ENCODE assay signal across 8 mouse cellular contexts in genomic region chrX:13041630-13042129, GRCm38 (mm10). TPM values are rescaled to one million over a fixed set of nuclear protein-coding genes. Genes with fewer than 3 reads are reported as not detected.
DNase-seq lines count a peak whose midpoint lies in the region; ATAC-seq and TF ChIP-seq lines count a peak whose summit lies in the region.

No protein-coding gene starts in this region.

- H3K4me1 ChIP-seq in bone marrow macrophage, adult 2 months (ENCODE audit: control insufficient read depth, insufficient read depth, low read length), result peaks cover 4% of the 10 kb centered on the region
- H3K4me1 ChIP-seq in embryonic fibroblast, embryonic 13.5 days (ENCODE audit: control insufficient read depth, insufficient read depth, low read length), result peaks cover 3% of the 10 kb centered on the region; the same call in 1 of the 2 replicates
- H3K4me1 ChIP-seq in kidney, embryonic 14.5 days (ENCODE audit: control insufficient read depth, insufficient read depth, low read length), result no peaks in the 10 kb centered on the region
- H3K4me1 ChIP-seq in limb, embryonic 15.5 days, result no peaks in the 10 kb centered on the region

- H3K27me3 ChIP-seq in kidney, embryonic 14.5 days (ENCODE audit: control insufficient read depth, insufficient read depth, low read length), result peaks cover 3% of the 10 kb centered on the region; the same call in 1 of the 2 replicates
- no peaks in the 10 kb centered on the region for H3K27me3 ChIP-seq in limb, embryonic 15.5 days

- peak; percentile 100 for ATAC-seq in kidney, embryonic 14.5 days (ENCODE audit: low FRiP score, low TSS enrichment)
- peak; percentile 99 for ATAC-seq in limb, embryonic 15.5 days (ENCODE audit: insufficient number of reproducible peaks, low FRiP score, low TSS enrichment, low read depth)

- TF ChIP-seq POLR2A in bone marrow macrophage, adult 2 months (IDR thresholded peaks at IDR 0.05; ENCODE audit: borderline replicate concordance, low read depth, low read length), result no peak
- peak; percentile 86 for TF ChIP-seq POLR2A in embryonic fibroblast, embryonic 13.5 days (IDR thresholded peaks at IDR 0.05; ENCODE audit: low read depth, low read length)

- H3K9ac ChIP-seq in kidney, embryonic 14.5 days (ENCODE audit: low read depth, low read length), result peak overlapping the region; percentile 53; the same call in 1 of the 2 replicates
- peak overlapping the region; percentile 15; the same call in 1 of the 2 replicates for H3K9ac ChIP-seq in limb, embryonic 15.5 days

- WGBS in kidney, embryonic 14.5 days, result 21% methylated on average over 35 of the region's 35 CpGs
- WGBS in limb, embryonic 15.5 days, result 8% methylated on average over 34 of the region's 35 CpGs

- H3K36me3 ChIP-seq in kidney, embryonic 14.5 days (ENCODE audit: control insufficient read depth, insufficient read depth, low read length), result no peaks in the 10 kb centered on the region
- no peaks in the 10 kb centered on the region for H3K36me3 ChIP-seq in limb, embryonic 15.5 days

- peak overlapping the region; percentile 83 for H3K27ac ChIP-seq in bone marrow macrophage, adult 2 months (ENCODE audit: insufficient read depth, low read depth, low read length)
- H3K27ac ChIP-seq in embryonic fibroblast, embryonic 13.5 days (ENCODE audit: insufficient read depth, low read length), result peak overlapping the region; percentile 99
- H3K27ac ChIP-seq in kidney, embryonic 14.5 days (ENCODE audit: low read depth, low read length), result peak overlapping the region; percentile 78
- peak overlapping the region; percentile 88 for H3K27ac ChIP-seq in limb, embryonic 15.5 days

- H3K9me3 ChIP-seq in kidney, embryonic 14.5 days (ENCODE audit: control insufficient read depth, low read length), result no peaks in the 10 kb centered on the region
- H3K9me3 ChIP-seq in limb, embryonic 15.5 days, result no peaks in the 10 kb centered on the region

- TF ChIP-seq CTCF in bone marrow macrophage, adult 2 months (IDR thresholded peaks at IDR 0.05; ENCODE audit: low read depth, low read length), result no peak
- TF ChIP-seq CTCF in embryonic fibroblast, embryonic 13.5 days (IDR thresholded peaks at IDR 0.05; ENCODE audit: borderline replicate concordance, insufficient read depth, low read length), result no peak

- peak overlapping the region; percentile 52 for H3K4me2 ChIP-seq in kidney, embryonic 14.5 days (replicated peaks; ENCODE audit: low read depth, low read length)
- peak overlapping the region; percentile 39 for H3K4me2 ChIP-seq in limb, embryonic 15.5 days

- H3K4me3 ChIP-seq in bone marrow macrophage, adult 2 months (ENCODE audit: insufficient read depth, low read length), result peak overlapping the region; percentile 65
- peak overlapping the region; percentile 61 for H3K4me3 ChIP-seq in embryonic fibroblast, embryonic 13.5 days (ENCODE audit: insufficient read depth, low read length)
- H3K4me3 ChIP-seq in kidney, embryonic 14.5 days (ENCODE audit: low read length), result peak overlapping the region; percentile 40
- H3K4me3 ChIP-seq in limb, embryonic 15.5 days, result peak overlapping the region; percentile 42

- DNase-seq in A20 (ENCODE audit: low read depth, low spot score), result peak; percentile 90
- peak; percentile 95 to 96 for DNase-seq in heart, adult 9 months (ENCODE audit: low spot score in 2 of 2)
- DNase-seq in monocyte, adult 2 months (ENCODE audit: low read depth in 1 of 2, low spot score in 2 of 2), result peak; percentile 81 to 91
- peak; percentile 92 for DNase-seq in spleen, postnatal 36 days (ENCODE audit: low spot score in 2 of 2)

RNA-seq across cellular contexts. Expression of gene Usp9x, which starts 29.6 kb away (rescaled TPM):
- polyA plus RNA-seq in bone marrow macrophage, adult 2 months (2012; ENCODE audit: insufficient read depth, insufficient read length, missing spikeins), result 67.5 and 79.5 TPM in 2 replicates
- polyA plus RNA-seq in embryonic fibroblast, embryonic 13.5 days (2011; ENCODE audit: insufficient read length, low read depth, missing spikeins), result 214 and 248 TPM in 2 replicates
- 32.5 and 68.9 TPM in 2 replicates for polyA plus RNA-seq in kidney, embryonic 14.5 days (2014; fragmentation: Nextera tagmentation; extraction: Ambion mirVana)
- polyA plus RNA-seq in limb, embryonic 15.5 days (2015; fragmentation: Nextera tagmentation; extraction: Ambion mirVana), result 21.1 and 28.0 TPM in 2 replicates

Comparison
In these comparisons a context has a peak if more than half of its experiments do, and no peak if none do; other contexts are left out.
1. Peak in every context shown above with its lines: DNase-seq, ATAC-seq, H3K4me3 ChIP-seq and H3K27ac ChIP-seq.